In genomic region chr4:12178992-12179391, GRCm38 (mm10) we compare ENCODE assay signal across 13 mouse cellular contexts. TPM values are rescaled to one million over a fixed set of nuclear protein-coding genes. Genes with fewer than 3 reads are reported as not detected.
DNase-seq lines count a peak whose midpoint lies in the region; ATAC-seq and TF ChIP-seq lines count a peak whose summit lies in the region.
"Had no signal": no experiment of that assay in that cellular context is flagged by ENCODE, and none has a peak within 500 bp of the region (broad histone marks: within the 10 kb centered on the region; RNA-seq: fewer than 3 reads in every experiment).

No protein-coding gene starts in this region.

- no peaks in the 10 kb centered on the region for H3K4me1 ChIP-seq in forebrain, embryonic 16.5 days (replicated peaks; ENCODE audit: control insufficient read depth, insufficient read depth, low read length)
- no peaks in the 10 kb centered on the region for H3K4me1 ChIP-seq in forebrain, embryonic 11.5 days (replicated peaks; ENCODE audit: control insufficient read depth, insufficient read depth, low read length)
- no peaks in the 10 kb centered on the region for H3K4me1 ChIP-seq in lung, postnatal 0 days (ENCODE audit: insufficient read depth, low read depth, low read length)
- H3K4me1 ChIP-seq in intestine, embryonic 15.5 days (replicated peaks), result no peaks in the 10 kb centered on the region
- H3K4me1 ChIP-seq: limb, embryonic 15.5 days had no signal

- no peaks in the 10 kb centered on the region for H3K36me3 ChIP-seq in forebrain, embryonic 16.5 days (ENCODE audit: control insufficient read depth, insufficient read depth)
- H3K36me3 ChIP-seq in forebrain, embryonic 11.5 days (ENCODE audit: control insufficient read depth, insufficient read depth, low read length), result no peaks in the 10 kb centered on the region
- H3K36me3 ChIP-seq in lung, postnatal 0 days (ENCODE audit: insufficient read depth, low read length), result no peaks in the 10 kb centered on the region
- no peaks in the 10 kb centered on the region for H3K36me3 ChIP-seq in intestine, embryonic 15.5 days
- H3K36me3 ChIP-seq: limb, embryonic 15.5 days had no signal

- WGBS in forebrain, embryonic 16.5 days, result 73% methylated on average over 10 of the region's 10 CpGs
- 90% methylated on average over 10 of the region's 10 CpGs for whole genome bisulfite sequencing in forebrain, embryonic 11.5 days
- WGBS in lung, postnatal 0 days, result 88% methylated on average over 10 of the region's 10 CpGs
- 86% methylated on average over 10 of the region's 10 CpGs for WGBS in intestine, embryonic 15.5 days

- no peak for TF ChIP-seq CTCF in lung, postnatal 0 days (IDR thresholded peaks at IDR 0.05)

- no peak overlapping the region for H3K9ac ChIP-seq in forebrain, embryonic 16.5 days (replicated peaks; ENCODE audit: low read depth, low read length)
- H3K9ac ChIP-seq in forebrain, embryonic 11.5 days (ENCODE audit: low read length), result no peak overlapping the region
- no peak overlapping the region for H3K9ac ChIP-seq in lung, postnatal 0 days (replicated peaks; ENCODE audit: low read depth)
- H3K9ac ChIP-seq in intestine, embryonic 15.5 days, result no peak overlapping the region
- H3K9ac ChIP-seq: limb, embryonic 15.5 days had no signal

- ATAC-seq in forebrain, embryonic 16.5 days, result peak; percentile 54; the same call in 1 of the 2 replicates
- ATAC-seq in forebrain, embryonic 11.5 days (replicated peaks; ENCODE audit: low FRiP score), result no peak
- ATAC-seq in lung, postnatal 0 days, result no peak
- no peak for ATAC-seq in intestine, embryonic 15.5 days
- ATAC-seq: CD4-positive, CD25-positive, alpha-beta regulatory T cell, adult 4 months had no signal

- no peak overlapping the region for H3K4me2 ChIP-seq in forebrain, embryonic 16.5 days (ENCODE audit: low read length)
- no peak overlapping the region for H3K4me2 ChIP-seq in forebrain, embryonic 11.5 days (ENCODE audit: low read depth, low read length, severe bottlenecking)
- no peak overlapping the region for H3K4me2 ChIP-seq in lung, postnatal 0 days (replicated peaks; ENCODE audit: low read depth, low read length)
- H3K4me2 ChIP-seq in intestine, embryonic 15.5 days (replicated peaks), result no peak overlapping the region
- H3K4me2 ChIP-seq: limb, embryonic 15.5 days had no signal

- H3K4me3 ChIP-seq in forebrain, embryonic 16.5 days (replicated peaks; ENCODE audit: low read length), result no peak overlapping the region
- no peak overlapping the region for H3K4me3 ChIP-seq in forebrain, embryonic 11.5 days (ENCODE audit: low read depth, low read length)
- no peak overlapping the region for H3K4me3 ChIP-seq in lung, postnatal 0 days (ENCODE audit: low read depth, low read length)
- no peak overlapping the region for H3K4me3 ChIP-seq in intestine, embryonic 15.5 days (replicated peaks)
- H3K4me3 ChIP-seq: limb, embryonic 15.5 days had no signal

- H3K27ac ChIP-seq in forebrain, embryonic 16.5 days (ENCODE audit: low read length), result no peak overlapping the region
- no peak overlapping the region for H3K27ac ChIP-seq in forebrain, embryonic 11.5 days (ENCODE audit: low read depth, low read length)
- no peak overlapping the region for H3K27ac ChIP-seq in lung, postnatal 0 days (ENCODE audit: low read length)
- H3K27ac ChIP-seq in intestine, embryonic 15.5 days, result no peak overlapping the region
- H3K27ac ChIP-seq: limb, embryonic 15.5 days; stomach, postnatal 0 days had no signal

- no peaks in the 10 kb centered on the region for H3K27me3 ChIP-seq in forebrain, embryonic 16.5 days (replicated peaks; ENCODE audit: control insufficient read depth, insufficient read depth, low read length)
- no peaks in the 10 kb centered on the region for H3K27me3 ChIP-seq in forebrain, embryonic 11.5 days (ENCODE audit: control insufficient read depth, insufficient read depth, low read length)
- H3K27me3 ChIP-seq in lung, postnatal 0 days (replicated peaks; ENCODE audit: insufficient read depth, low read length), result no peaks in the 10 kb centered on the region
- H3K27me3 ChIP-seq in intestine, embryonic 15.5 days (replicated peaks), result no peaks in the 10 kb centered on the region
- H3K27me3 ChIP-seq: limb, embryonic 15.5 days had no signal

- no peaks in the 10 kb centered on the region for H3K9me3 ChIP-seq in forebrain, embryonic 16.5 days (ENCODE audit: control insufficient read depth, low read length)
- H3K9me3 ChIP-seq in forebrain, embryonic 11.5 days (ENCODE audit: control insufficient read depth, low read length), result no peaks in the 10 kb centered on the region
- no peaks in the 10 kb centered on the region for H3K9me3 ChIP-seq in lung, postnatal 0 days (ENCODE audit: low read length)
- no peaks in the 10 kb centered on the region for H3K9me3 ChIP-seq in intestine, embryonic 15.5 days
- H3K9me3 ChIP-seq: limb, embryonic 15.5 days had no signal

- no peak for TF ChIP-seq EP300 in lung, postnatal 0 days (IDR thresholded peaks at IDR 0.05)

- no peak for DNase-seq in forebrain, embryonic 11.5 days (ENCODE audit: low spot score)
- peak; percentile 31 to 61 for DNase-seq in frontal cortex, adult 2 months (ENCODE audit: extremely low spot score in 1 of 2, low spot score in 1 of 2)
- DNase-seq in layer of hippocampus, adult 8-10 months (ENCODE audit: low spot score in 2 of 2), result peak; percentile 57 to 78
- DNase-seq in right cerebral cortex, adult 18-20 months, result peak; percentile 55
- DNase-seq in lung, postnatal 0 days (ENCODE audit: low spot score), result no peak
- no peak for DNase-seq in heart, adult 9 months (ENCODE audit: low spot score in 2 of 2)
- DNase-seq: heart, postnatal 14 days; lung, postnatal 36 days had no signal

RNA-seq across cellular contexts. Expression of gene Fam92a, which starts 7.2 kb away (rescaled TPM):
- polyA plus RNA-seq in forebrain, embryonic 16.5 days (2015; fragmentation: Nextera tagmentation; extraction: Ambion mirVana), result 95.8 and 97.2 TPM in 2 replicates
- 89.9 and 116 TPM in 2 replicates for polyA plus RNA-seq in forebrain, embryonic 11.5 days (2014; fragmentation: Nextera tagmentation; extraction: Ambion mirVana)
- 66.6 and 71.9 TPM in 2 replicates for polyA plus RNA-seq in frontal cortex, adult 2 months (2012; rRNA removed)
- total RNA-seq in layer of hippocampus, adult 8-10 months (2022), result 10 to 100 TPM; 75.0 to 79.6 (median 76.9) TPM
- polyA plus RNA-seq in lung, postnatal 0 days (2015; fragmentation: Nextera tagmentation; extraction: Ambion mirVana), result 46.8 and 47.1 TPM in 2 replicates
- polyA plus RNA-seq in intestine, embryonic 15.5 days (2015; fragmentation: Nextera tagmentation; extraction: Ambion mirVana), result 53.2 and 71.1 TPM in 2 replicates

RNA-seq across cellular contexts. Expression of gene Rbm12b1, which starts 38.9 kb away (rescaled TPM):
- polyA plus RNA-seq in forebrain, embryonic 16.5 days (2015; fragmentation: Nextera tagmentation; extraction: Ambion mirVana), result 10.6 and 12.0 TPM in 2 replicates
- polyA plus RNA-seq in forebrain, embryonic 11.5 days (2014; fragmentation: Nextera tagmentation; extraction: Ambion mirVana), result 8.1 and 9.1 TPM in 2 replicates
- 14.6 and 15.9 TPM in 2 replicates for polyA plus RNA-seq in frontal cortex, adult 2 months (2012; rRNA removed)
- 10 to 100 TPM; 13.7 to 25.5 (median 18.2) TPM for total RNA-seq in layer of hippocampus, adult 8-10 months (2022)
- polyA plus RNA-seq in lung, postnatal 0 days (2015; fragmentation: Nextera tagmentation; extraction: Ambion mirVana), result 2.4 and 3.7 TPM in 2 replicates
- polyA plus RNA-seq in intestine, embryonic 15.5 days (2015; fragmentation: Nextera tagmentation; extraction: Ambion mirVana), result 4.3 and 4.4 TPM in 2 replicates

Comparison
In these comparisons a context has a peak if more than half of its experiments do, and no peak if none do; other contexts are left out.
1. DNase-seq: peak in frontal cortex, adult 2 months (2 of 2), layer of hippocampus, adult 8-10 months (2 of 2) and right cerebral cortex, adult 18-20 months (single experiment); none in forebrain, embryonic 11.5 days (single experiment), lung, postnatal 0 days (single experiment) and heart, adult 9 months (0 of 2).